Mouse (Mus musculus): ENCODE data around the gene Pigl. TPM values are rescaled to one million over a fixed set of nuclear protein-coding genes. Genes with fewer than 3 reads are reported as not detected.

Pigl gene
- polyA plus RNA-seq, 1 experiment from 2014 or later, result 8.3 TPM

DNA sequence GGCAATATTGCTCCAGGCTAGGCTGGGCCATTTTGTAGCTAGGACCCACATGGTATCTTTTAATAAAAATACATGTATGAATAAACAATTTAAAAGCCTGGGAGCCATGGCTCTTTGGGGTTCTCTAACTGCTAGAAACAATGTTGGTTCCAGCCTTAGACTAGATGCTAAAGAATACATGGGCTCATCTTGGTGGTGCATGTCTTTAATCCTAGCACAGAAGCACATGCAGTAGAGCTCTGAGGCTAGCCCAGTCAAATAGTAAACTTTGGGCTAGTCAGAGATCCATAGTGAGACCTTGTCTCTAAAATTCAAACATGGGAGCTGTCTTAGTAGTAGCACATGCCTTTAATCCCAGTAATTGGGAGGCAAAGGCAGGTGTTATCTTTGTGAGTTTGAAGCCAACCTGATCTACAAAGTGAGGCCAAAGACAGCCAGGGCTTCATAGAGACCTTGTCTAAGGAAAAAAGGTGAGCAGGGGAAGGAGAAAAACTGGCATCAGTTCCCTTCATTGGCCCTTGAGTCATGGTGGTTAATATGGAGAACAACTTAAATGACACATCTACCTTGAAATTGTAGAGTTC is 96.8 kb downstream of the Pigl start:
- H3K27ac ChIP-seq (ENCODE audit: low read depth, low read length), result no peak overlapping the region
- peaks cover 21% of the 10 kb centered on the region for H3K4me1 ChIP-seq (ENCODE audit: control insufficient read depth, insufficient read depth, low read depth, low read length)
- no peak overlapping the region for H3K9ac ChIP-seq (ENCODE audit: low read depth, low read length)
- peak overlapping the region; percentile 80 for H3K4me2 ChIP-seq (ENCODE audit: low read length)
- no peak for ATAC-seq
- H3K36me3 ChIP-seq (ENCODE audit: control insufficient read depth, insufficient read depth, low read length), result peaks cover 10% of the 10 kb centered on the region
- H3K4me3 ChIP-seq (ENCODE audit: low read length), result peak overlapping the region; percentile 48
- H3K27me3 ChIP-seq (replicated peaks; ENCODE audit: control insufficient read depth, insufficient read depth, low read length), result no peaks in the 10 kb centered on the region
- no peaks in the 10 kb centered on the region for H3K9me3 ChIP-seq (ENCODE audit: control insufficient read depth, low read length)

DNA sequence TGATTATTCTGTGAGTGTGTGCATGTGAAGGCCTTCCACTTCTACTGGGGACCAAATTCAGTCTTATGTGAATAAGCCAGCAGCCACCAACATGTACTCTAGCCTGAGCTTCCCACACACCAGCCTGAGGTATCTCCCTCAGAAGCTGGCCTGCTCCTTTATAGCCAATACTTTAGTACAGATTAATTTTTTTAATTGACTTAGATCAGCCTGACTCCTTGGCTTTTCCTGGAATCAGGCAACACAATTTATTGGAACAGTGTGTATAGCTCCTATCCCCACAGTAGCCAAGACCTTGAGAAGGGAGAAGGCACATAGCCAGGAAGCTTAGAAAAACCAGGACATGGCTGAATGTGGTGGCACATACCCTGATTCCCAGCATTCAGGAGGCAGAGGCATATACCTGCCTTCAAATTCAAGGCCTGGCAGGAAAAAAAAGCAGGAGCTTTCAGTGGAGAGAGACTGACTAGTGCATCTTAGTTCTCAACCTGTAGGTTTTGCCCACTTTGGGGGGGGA is 97.7 kb downstream of the Pigl start:
- no peak overlapping the region for H3K4me2 ChIP-seq (ENCODE audit: low read length)
- H3K9me3 ChIP-seq (ENCODE audit: control insufficient read depth, low read length), result no peaks in the 10 kb centered on the region
- no peak overlapping the region for H3K4me3 ChIP-seq (ENCODE audit: low read length)
- ATAC-seq, result no peak
- H3K27ac ChIP-seq (ENCODE audit: low read depth, low read length), result no peak overlapping the region
- peaks cover 21% of the 10 kb centered on the region for H3K4me1 ChIP-seq (ENCODE audit: control insufficient read depth, insufficient read depth, low read depth, low read length)
- no peak overlapping the region for H3K9ac ChIP-seq (ENCODE audit: low read depth, low read length)
- no peaks in the 10 kb centered on the region for H3K27me3 ChIP-seq (replicated peaks; ENCODE audit: control insufficient read depth, insufficient read depth, low read length)
- H3K36me3 ChIP-seq (ENCODE audit: control insufficient read depth, insufficient read depth, low read length), result peaks cover 10% of the 10 kb centered on the region

DNA sequence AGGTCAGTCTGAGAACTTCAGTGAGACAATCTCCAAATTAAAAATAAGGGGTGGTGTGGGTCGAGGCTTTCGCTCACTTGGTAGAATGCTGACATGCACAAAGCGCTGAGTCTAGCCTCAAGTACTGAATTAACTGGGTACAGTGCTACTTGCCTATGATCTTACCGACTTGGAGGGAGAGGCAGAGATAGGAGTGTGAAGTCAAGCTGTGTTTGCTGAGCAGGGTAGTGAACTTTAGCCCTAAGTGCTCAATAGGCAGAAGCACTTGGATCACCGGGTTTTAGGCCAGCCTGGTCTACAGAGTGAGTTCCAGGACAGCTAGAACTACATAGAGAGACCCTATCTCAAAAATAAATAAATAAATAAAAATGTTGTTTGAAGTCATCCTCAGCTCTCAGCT is 98.9 kb downstream of the Pigl start:
- Histone ChIP-seq H3K27ac (ENCODE audit: low read depth, low read length) (no peak overlapping the region), H3K36me3 (ENCODE audit: control insufficient read depth, insufficient read depth, low read length) (peaks cover 10% of the 10 kb centered on the region), H3K27me3 (replicated peaks; ENCODE audit: control insufficient read depth, insufficient read depth, low read length) (no peaks in the 10 kb centered on the region), H3K9ac (ENCODE audit: low read depth, low read length) (no peak overlapping the region), H3K4me1 (ENCODE audit: control insufficient read depth, insufficient read depth, low read depth, low read length) (peaks cover 21% of the 10 kb centered on the region), H3K4me3 (ENCODE audit: low read length) (no peak overlapping the region), H3K4me2 (ENCODE audit: low read length) (no peak overlapping the region), H3K9me3 (ENCODE audit: control insufficient read depth, low read length) (no peaks in the 10 kb centered on the region)
- no peak for ATAC-seq
- WGBS, result 74% methylated on average over 5 of the region's 5 CpGs

DNA sequence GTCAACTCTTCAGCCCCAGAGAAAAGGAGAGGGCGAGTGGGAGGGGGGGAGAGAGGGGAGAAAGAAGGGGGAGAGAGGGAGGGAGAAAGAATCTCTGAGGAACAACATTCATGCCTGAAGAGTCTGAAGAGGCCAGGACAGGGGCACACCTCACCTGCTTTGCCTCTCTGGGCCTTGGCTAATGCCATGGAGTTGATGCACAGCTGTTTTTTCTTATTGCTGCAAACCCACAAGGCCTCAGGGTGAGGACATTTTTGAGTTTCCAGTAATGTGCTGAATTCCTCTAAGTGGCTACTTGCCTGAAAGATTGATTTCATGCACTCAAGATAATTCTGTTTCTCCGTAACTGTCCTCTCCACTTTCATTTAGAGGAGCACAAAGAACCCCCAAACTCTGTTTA is 99.9 kb downstream of the Pigl start:
- no peak for ATAC-seq
- no peaks in the 10 kb centered on the region for H3K27me3 ChIP-seq (replicated peaks; ENCODE audit: control insufficient read depth, insufficient read depth, low read length)
- H3K9ac ChIP-seq (ENCODE audit: low read depth, low read length), result no peak overlapping the region
- WGBS, result 81% methylated on average over 2 of the region's 2 CpGs
- H3K4me3 ChIP-seq (ENCODE audit: low read length), result no peak overlapping the region
- peaks cover 8% of the 10 kb centered on the region for H3K36me3 ChIP-seq (ENCODE audit: control insufficient read depth, insufficient read depth, low read length)
- H3K27ac ChIP-seq (ENCODE audit: low read depth, low read length), result no peak overlapping the region
- H3K4me1 ChIP-seq (ENCODE audit: control insufficient read depth, insufficient read depth, low read depth, low read length), result peaks cover 21% of the 10 kb centered on the region
- no peaks in the 10 kb centered on the region for H3K9me3 ChIP-seq (ENCODE audit: control insufficient read depth, low read length)
- H3K4me2 ChIP-seq (ENCODE audit: low read length), result no peak overlapping the region

DNA sequence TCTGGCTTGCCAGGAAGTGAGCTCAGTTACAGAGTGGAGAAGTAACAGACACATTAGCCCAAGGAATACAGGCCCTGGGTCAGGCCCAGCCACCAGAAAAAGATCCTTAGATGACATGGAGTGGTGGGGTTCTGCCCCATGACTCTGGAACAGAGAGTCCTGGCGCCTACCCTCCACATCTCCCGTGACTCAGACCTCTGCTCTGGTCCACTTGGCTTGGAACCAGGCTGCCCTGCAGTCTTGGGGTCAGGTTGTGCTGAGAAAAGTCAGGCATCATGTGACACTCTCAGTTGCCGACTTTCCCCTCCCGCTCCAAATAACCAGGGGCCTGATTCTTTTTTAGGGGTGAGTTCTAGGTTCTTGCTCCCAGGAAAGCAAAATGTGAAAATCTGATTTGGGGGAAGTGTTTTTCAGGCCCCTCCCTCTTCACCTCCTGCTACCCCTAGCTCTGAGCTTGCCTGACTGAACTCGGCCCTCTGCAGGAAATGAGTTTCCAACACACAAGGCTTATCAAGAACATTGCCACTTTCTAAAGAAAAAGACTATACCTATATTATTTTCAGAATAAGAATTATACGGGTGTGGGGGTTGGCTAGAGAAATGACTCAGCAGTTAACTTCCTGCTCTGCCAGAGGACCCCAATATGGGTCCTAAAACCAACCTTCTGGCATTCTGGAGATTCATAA is 100.8 kb downstream of the Pigl start:
- Histone ChIP-seq H3K4me1 (ENCODE audit: control insufficient read depth, insufficient read depth, low read depth, low read length) (peaks cover 11% of the 10 kb centered on the region), H3K36me3 (ENCODE audit: control insufficient read depth, insufficient read depth, low read length) (0 out of 2 replicates have a peak, but pooled peaks cover 3% of the 10 kb centered on the region), H3K27ac (ENCODE audit: low read depth, low read length) (no peak overlapping the region), H3K4me3 (ENCODE audit: low read length) (no peak overlapping the region), H3K27me3 (replicated peaks; ENCODE audit: control insufficient read depth, insufficient read depth, low read length) (no peaks in the 10 kb centered on the region), H3K4me2 (ENCODE audit: low read length) (no peak overlapping the region), H3K9me3 (ENCODE audit: control insufficient read depth, low read length) (no peaks in the 10 kb centered on the region), H3K9ac (ENCODE audit: low read depth, low read length) (no peak overlapping the region)
- ATAC-seq, result no peak
- WGBS, result 58% methylated on average over 6 of the region's 6 CpGs

DNA sequence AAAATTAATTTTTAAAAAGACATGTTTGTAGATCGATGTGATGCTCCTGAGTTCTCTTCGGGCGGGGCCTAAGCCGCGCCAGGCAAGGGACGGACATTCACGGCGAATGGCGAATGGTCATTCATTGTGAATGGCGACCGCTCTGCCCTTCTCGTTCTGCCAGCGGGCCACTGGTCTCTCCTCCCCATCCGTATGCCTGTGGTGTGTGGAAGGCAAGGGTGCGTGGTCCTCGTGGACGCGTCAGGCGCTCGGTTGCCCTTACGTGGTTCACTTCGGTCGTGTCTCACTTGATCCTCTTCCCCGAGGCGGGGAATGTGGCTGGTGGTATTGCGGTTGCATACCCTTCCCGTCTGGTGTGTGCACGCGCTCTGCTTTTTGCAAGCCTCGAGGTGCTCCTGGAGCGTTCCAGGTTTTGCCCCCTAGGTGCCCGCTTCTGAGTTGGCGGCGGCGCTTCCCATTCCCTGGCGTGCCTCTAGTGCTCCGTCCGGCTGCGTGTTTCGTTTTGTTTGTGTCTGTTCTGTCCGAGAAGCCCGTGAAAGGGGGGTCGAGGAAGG is 102.3 kb downstream of the Pigl start:
- no peaks in the 10 kb centered on the region for H3K27me3 ChIP-seq (replicated peaks; ENCODE audit: control insufficient read depth, insufficient read depth, low read length)
- peak overlapping the region; percentile 60 for H3K9ac ChIP-seq (ENCODE audit: low read depth, low read length)
- H3K4me3 ChIP-seq (ENCODE audit: low read length), result peak overlapping the region; percentile 38
- no peaks in the 10 kb centered on the region for H3K36me3 ChIP-seq (ENCODE audit: control insufficient read depth, insufficient read depth, low read length)
- no peak overlapping the region for H3K27ac ChIP-seq (ENCODE audit: low read depth, low read length)
- 37% methylated on average over 43 of the region's 43 CpGs for WGBS
- no peaks in the 10 kb centered on the region for H3K4me1 ChIP-seq (ENCODE audit: control insufficient read depth, insufficient read depth, low read depth, low read length)
- peak overlapping the region; percentile 61 for H3K4me2 ChIP-seq (ENCODE audit: low read length)
- no peaks in the 10 kb centered on the region for H3K9me3 ChIP-seq (ENCODE audit: control insufficient read depth, low read length)
- no peak for ATAC-seq

DNA sequence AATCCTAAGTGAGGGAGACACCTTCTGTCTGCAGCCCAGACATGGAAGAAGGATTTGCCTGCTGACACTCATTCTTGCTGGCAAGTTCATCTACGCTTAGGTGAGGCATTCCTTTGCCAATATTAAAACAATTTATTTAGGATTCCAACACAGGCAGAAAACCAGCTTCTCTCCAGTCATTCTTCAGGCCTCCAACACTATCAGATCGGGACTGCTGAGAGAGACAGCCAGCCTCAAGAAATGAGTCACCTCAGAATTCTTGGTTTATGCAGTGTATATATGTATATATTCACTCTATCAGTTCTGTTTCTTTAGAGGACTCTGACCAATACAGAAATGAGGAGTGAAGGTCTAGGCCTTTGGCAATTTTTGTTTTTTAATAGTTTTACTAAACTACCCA is 105.3 kb downstream of the Pigl start:
- WGBS, result 84% methylated on average over 2 of the region's 2 CpGs
- H3K4me1 ChIP-seq (ENCODE audit: control insufficient read depth, insufficient read depth, low read depth, low read length), result no peaks in the 10 kb centered on the region
- no peaks in the 10 kb centered on the region for H3K27me3 ChIP-seq (replicated peaks; ENCODE audit: control insufficient read depth, insufficient read depth, low read length)
- H3K4me2 ChIP-seq (ENCODE audit: low read length), result no peak overlapping the region
- no peaks in the 10 kb centered on the region for H3K9me3 ChIP-seq (ENCODE audit: control insufficient read depth, low read length)
- no peak overlapping the region for H3K27ac ChIP-seq (ENCODE audit: low read depth, low read length)
- no peak overlapping the region for H3K4me3 ChIP-seq (ENCODE audit: low read length)
- no peaks in the 10 kb centered on the region for H3K36me3 ChIP-seq (ENCODE audit: control insufficient read depth, insufficient read depth, low read length)
- H3K9ac ChIP-seq (ENCODE audit: low read depth, low read length), result no peak overlapping the region
- ATAC-seq, result no peak

Other genes starting within 250 kb of the Pigl start
- gene Adora2b, start 209.5 kb upstream of the Pigl start, polyA plus RNA-seq (2015; fragmentation: Nextera tagmentation; extraction: Ambion mirVana), result 6.7 and 8.8 TPM in 2 replicates
- 18.4 and 21.9 TPM in 2 replicates for gene Zswim7, start 177.1 kb upstream of the Pigl start, polyA plus RNA-seq (2015; fragmentation: Nextera tagmentation; extraction: Ambion mirVana)
- gene Ttc19, start 177.0 kb upstream of the Pigl start, polyA plus RNA-seq (2015; fragmentation: Nextera tagmentation; extraction: Ambion mirVana), result 41.6 and 42.3 TPM in 2 replicates
- gene Ncor1, start 81 bp downstream of the Pigl start, polyA plus RNA-seq (2015; fragmentation: Nextera tagmentation; extraction: Ambion mirVana), result 60.1 and 135 TPM in 2 replicates
- gene Cenpv, start 80.8 kb downstream of the Pigl start, polyA plus RNA-seq (2015; fragmentation: Nextera tagmentation; extraction: Ambion mirVana), result 23.8 and 50.7 TPM in 2 replicates
- gene Ubb, start 92.7 kb downstream of the Pigl start, polyA plus RNA-seq (2015; fragmentation: Nextera tagmentation; extraction: Ambion mirVana), result 4,470 and 4,568 TPM in 2 replicates
- 35.3 and 36.6 TPM in 2 replicates for gene Trpv2, start 116.0 kb downstream of the Pigl start, polyA plus RNA-seq (2015; fragmentation: Nextera tagmentation; extraction: Ambion mirVana)
- gene Lrrc75a, start 190.1 kb downstream of the Pigl start, polyA plus RNA-seq (2015; fragmentation: Nextera tagmentation; extraction: Ambion mirVana), result 8.4 and 9.7 TPM in 2 replicates
- 26.4 and 26.7 TPM in 2 replicates for gene Mmgt2, start 190.2 kb downstream of the Pigl start, polyA plus RNA-seq (2015; fragmentation: Nextera tagmentation; extraction: Ambion mirVana)